Mouse (Mus musculus) gastrocnemius, adult 8-10 months (tissue): ENCODE data around the gene 1700001C02Rik. TPM values are rescaled to one million over a fixed set of nuclear protein-coding genes. Genes with fewer than 3 reads are reported as not detected.

Experiments
- DNase-seq, 2 experiments: peaks; one replicate each; pipeline ENCODE4 v3.0.0; 2022; ENCODE audit warnings: low spot score in 2 of 2
- total RNA-seq, 4 experiments: library from RNA; stranded (reverse); gene quantifications; 2 replicates each; pipeline ENCODE4 v1.2.4; 2022

1700001C02Rik gene
- not detected for total RNA-seq

GRCm38 (mm10) chr5:30465861-30466260 lies at the start of gene 1700001C02Rik:
1700001C02Rik (plus strand) TSS chr5:30466047.
- DNase-seq, result no peak

DNA sequence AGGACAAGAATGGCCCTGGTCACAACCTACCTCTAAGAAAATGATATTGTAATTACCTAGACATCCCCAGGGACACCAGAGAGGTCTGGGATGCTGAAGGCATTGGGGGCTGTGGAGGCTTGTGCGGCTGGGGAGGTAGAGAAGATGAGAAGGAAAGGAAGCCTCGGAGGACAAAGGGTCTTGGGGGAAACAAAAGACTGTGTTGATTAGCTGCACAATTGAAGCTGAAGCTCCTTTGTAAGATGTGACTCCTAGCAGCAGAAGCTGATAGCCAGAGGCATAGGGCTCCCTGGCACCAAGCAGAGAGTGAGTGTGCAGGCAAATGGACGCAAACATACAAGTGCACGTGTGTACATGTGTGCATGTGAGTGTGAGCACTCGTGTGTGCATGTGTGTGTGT lies 49.2 kb upstream of the 1700001C02Rik start:
- no peak for DNase-seq

- no peak for DNase-seq
These were observed 42.7 kb upstream of the 1700001C02Rik start for GRCm38 (mm10) chr5:30423121-30423520.

- DNase-seq, result no peak
These were observed 42.1 kb upstream of the 1700001C02Rik start for GRCm38 (mm10) chr5:30423572-30424244.

GRCm38 (mm10) chr5:30427406-30427805 lies 38.4 kb upstream of the 1700001C02Rik start:
- DNase-seq, result no peak

- no peak for DNase-seq
These were observed 26.9 kb upstream of the 1700001C02Rik start for GRCm38 (mm10) chr5:30438931-30439330.

- DNase-seq, result no peak
These were observed 25.4 kb upstream of the 1700001C02Rik start for GRCm38 (mm10) chr5:30440308-30440906.

DNA sequence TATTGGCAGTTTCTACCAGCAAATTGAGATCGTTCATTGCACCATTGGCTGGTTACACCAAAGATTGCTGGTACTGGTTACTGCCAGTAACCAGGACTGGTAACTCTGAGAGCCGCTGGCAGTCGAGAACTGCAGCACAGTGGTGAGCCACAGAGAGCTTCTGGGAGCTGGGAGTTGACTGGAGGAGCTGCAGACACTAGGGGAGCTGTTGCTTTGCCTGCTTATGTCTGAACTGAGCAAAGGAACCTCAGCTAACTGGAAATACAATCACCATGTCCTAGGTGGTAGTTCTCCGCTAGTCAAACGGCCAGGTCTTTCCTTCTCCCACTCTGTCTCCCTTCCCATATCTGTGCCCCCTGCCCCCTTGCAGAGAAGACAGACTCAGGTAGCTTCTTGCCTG lies 23.7 kb upstream of the 1700001C02Rik start:
- DNase-seq, result no peak

DNA sequence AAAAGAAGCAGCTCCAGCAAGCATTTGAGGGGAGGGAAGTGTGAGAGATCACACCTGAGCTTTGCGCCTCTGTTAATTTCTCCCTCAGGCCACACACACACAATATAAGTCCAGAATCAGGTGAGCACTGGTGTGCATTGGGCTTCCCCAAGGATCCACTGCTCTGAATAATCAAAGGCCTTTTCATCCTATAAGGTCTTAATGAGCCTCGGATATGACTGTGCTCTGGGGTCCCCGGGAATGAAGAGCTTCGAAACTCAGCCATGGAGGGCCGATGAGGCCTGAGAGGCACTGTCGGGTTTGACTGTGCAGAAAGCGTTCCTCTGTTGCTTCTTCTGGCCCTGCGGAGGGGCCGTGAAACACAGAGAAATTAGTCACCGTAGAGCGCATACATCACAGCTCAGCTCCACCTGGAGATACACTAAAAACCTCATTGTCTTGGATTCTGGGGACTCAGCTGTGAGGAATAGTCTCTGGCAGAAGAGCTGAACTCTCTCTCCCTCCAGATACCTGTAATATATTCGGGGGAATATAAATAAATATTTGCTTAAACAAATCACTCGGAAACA lies 21.4 kb upstream of the 1700001C02Rik start:
- DNase-seq, result no peak

- no peak for DNase-seq
These were observed 9.8 kb upstream of the 1700001C02Rik start for GRCm38 (mm10) chr5:30456056-30456455.

DNA sequence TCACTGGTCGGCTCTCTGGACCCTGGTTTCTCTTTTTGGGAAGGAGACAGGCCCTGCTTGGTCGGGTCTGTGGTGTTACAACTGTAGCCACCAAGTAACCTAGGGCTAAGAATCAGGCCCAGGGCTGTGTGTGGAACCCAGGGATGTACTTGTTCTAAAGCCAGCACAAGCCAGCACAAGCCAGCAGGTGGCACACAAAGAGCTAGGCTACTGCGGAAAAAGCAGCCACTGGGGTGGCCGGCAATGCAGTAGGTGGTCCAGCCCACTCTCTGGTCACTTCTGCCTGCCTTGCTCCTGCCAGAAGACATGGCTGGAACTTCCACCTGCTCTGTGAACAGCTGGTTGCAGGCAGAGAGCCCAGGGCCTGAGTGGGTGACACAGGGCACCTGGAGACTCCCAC lies 5.7 kb upstream of the 1700001C02Rik start:
- DNase-seq, result no peak

DNA sequence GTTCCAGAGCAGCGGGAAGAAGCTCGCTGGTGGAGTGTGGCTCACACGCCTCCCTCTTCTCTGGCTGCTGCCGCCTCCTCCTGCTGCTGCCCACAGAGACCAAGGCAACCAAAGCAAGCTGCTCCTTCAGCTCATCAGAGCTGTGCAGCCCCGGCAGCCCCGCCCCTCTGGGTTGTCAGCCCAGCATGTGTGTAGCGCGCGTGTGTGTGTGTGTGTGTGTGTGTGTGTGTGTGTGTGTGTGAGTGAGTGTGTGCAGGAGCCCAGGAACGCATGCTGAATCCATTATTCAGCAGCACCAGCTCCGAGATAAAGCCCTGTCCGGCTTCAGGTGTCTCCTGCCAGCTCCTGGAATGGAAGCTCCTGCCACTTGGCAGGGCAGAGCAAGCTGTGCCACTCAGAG lies 4.0 kb upstream of the 1700001C02Rik start, which contains the start of gene Otof:
Gene Otof, minus strand, starts transcription at position 112 of the 400 bp plus-strand sequence.
- no peak for DNase-seq

DNA sequence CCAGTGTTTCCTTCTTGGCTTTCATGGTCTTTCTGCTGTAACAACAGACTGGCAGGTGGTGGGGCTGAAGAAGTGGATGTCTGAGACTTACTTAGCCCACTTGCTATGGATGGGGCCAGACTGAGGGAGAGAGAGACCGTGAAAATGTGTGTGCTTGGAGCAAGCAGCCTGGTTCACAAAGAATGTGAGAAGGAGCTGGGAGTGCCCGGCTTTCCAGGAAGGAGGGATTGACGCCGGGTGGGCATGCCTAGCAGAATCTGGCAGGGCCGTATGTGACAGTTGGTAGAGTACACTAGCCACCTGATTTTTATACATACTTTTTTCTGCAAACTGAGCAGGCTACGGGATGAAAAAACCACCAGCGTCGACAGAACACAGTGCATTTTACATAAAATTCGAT lies 468 bp downstream of the 1700001C02Rik start:
- DNase-seq, result no peak

GRCm38 (mm10) chr5:30470454-30470853 lies 4.6 kb downstream of the 1700001C02Rik start:
- no peak for DNase-seq

DNA sequence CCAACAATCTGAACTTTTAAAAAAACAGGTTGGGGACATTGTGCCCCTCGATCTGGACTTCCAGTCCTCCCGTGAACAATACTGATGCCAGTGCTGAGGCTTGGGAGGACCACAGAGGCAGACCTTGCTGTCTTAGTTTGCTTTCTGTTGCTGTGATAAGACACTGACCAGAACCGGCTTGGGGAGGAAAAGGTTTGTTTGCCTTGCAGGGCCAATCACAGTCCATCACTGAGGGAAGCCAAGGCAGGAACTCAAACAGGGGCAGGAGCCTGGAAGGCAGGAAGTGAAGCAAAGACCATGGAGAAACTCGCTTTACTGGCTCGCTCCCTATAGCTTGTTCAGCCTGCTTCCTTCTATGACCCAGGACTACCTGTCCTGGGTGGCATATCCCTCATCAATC lies 6.3 kb downstream of the 1700001C02Rik start:
- no peak for DNase-seq

GRCm38 (mm10) chr5:30476534-30476933 lies 10.7 kb downstream of the 1700001C02Rik start:
- DNase-seq, result no peak

DNA sequence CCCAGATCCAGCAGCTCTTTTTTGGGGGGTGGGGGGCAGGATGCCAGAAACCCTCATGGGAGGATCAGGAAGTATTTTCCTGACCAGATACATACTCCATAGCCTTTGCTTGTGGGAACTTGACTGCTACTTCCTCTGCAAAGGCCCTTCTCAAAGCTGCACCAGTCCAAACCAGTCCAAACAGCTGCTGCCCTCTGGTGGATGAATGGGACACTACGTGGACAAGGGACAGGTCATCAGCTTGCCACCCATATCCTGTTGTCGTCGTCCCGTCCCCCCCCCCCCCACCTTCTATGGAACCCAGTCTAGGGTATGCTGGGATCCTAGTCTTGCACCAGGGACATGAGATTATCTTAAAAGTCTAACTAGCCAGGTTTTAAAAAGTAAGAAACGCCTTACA lies 16.5 kb downstream of the 1700001C02Rik start:
- DNase-seq, result peak in 1 of 2 experiments; percentile 42

DNA sequence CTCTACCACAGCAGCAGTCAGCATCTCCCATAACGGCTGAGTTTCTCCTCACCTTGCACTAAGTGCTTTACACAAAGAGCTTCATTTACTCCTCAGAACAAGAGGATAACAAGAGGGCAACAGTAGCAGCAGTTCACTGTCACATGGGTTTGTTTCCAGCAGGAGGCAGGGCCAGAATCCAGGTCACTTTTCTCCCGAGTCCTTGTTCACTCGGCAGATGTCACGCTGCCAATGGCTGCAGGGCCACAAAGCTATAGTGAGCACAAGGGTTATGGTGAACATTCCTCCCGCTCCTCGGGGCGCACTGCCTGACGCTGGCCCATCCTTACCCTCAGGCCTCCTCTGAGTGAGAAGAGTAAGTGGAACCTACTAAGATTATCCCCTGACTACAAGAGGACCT lies 17.7 kb downstream of the 1700001C02Rik start:
- DNase-seq, result no peak

DNA sequence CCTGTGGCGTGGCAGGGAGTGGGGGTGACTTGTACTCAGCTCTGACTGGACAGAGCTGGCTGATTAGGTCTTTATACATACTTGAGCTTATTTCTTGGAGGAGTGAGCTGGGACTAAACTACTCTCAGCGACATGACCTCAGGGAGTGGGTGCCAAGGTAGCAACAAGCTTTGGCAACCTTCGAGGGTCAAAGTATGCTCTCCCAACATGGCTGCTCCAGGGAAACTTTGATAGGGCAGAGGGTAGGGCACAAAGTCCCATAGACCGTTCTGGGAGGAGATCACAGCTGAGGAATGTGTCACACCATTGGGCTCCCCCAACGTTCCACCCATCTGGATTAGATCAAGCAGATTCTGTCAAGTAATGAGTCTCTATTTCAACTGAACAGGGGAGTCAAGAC lies 18.7 kb downstream of the 1700001C02Rik start:
- no peak for DNase-seq

GRCm38 (mm10) chr5:30485136-30485535 lies 19.3 kb downstream of the 1700001C02Rik start:
- no peak for DNase-seq

GRCm38 (mm10) chr5:30490215-30490614 lies 24.4 kb downstream of the 1700001C02Rik start:
- DNase-seq, result no peak

DNA sequence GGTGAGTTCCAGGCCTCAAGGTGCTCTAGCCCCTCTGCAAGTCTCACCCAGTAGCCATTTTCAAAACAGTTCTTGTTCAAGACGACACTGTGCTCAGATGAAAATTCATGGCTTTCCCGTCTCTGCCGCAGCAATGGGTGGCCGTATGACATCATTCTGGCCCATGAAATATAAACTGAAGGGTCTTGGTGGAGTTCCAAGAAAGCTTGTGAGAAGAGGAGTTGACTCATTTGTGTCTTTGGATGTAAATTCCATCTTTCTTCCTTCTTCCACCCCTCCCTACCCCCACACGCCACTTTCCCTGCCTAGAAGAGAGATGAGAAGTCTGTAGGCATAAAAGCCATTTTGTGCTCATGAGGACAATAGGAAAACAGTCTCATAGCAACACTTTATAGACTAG lies 25.0 kb downstream of the 1700001C02Rik start:
- DNase-seq, result no peak

DNA sequence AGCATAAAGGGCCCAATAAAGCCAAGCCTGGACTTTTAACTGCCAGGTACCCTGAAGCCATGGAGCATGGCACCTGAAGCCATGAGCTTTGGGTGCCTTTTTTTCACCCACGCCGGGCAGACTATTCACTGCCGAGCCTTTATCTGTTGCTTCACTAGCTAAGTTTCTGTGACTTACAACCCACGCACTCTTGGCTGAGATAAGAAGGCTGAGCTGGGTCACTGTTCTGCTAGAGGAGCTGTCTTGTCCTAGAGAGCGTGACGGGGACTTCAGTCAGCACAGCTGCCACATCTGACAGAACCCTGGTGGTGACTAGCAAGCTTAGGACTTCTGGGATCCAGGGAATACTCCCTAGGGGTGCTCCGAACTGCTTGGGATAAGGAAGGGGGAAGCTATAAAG lies 27.9 kb downstream of the 1700001C02Rik start:
- no peak for DNase-seq
